Comparison of ENCODE assay signal across 7 mouse cellular contexts in the genomic region with DNA sequence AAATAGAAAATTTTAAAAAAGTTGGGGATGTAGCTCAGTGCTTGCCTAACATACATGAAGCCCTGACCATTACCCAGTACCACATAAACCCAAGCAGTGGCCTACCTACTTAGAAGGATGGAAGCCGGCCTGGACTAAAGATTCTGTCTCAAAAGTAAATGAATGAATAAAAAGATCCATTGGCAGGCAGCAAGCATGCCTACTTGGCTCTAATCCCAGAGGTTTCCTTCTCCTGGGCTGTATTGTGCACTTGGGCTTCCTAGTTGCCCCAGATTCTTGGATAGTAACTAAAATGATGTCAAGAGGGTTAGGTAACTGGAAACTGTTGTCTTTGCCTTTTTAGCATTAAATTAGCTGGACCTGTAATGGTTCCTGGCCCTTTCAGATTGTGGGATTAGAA. TPM values are rescaled to one million over a fixed set of nuclear protein-coding genes. Genes with fewer than 3 reads are reported as not detected.
DNase-seq lines count a peak whose midpoint lies in the region; ATAC-seq lines count a peak whose summit lies in the region.

No protein-coding gene starts in this region.

- no peak for ATAC-seq in stomach, embryonic 15.5 days (ENCODE audit: insufficient read depth, low FRiP score, low read depth)

- H3K36me3 ChIP-seq in forebrain, embryonic 10.5 days (replicated peaks): peaks cover 42% of the 10 kb centered on the region
- H3K36me3 ChIP-seq in limb, embryonic 10.5 days: peaks cover 41% of the 10 kb centered on the region
- H3K36me3 ChIP-seq in stomach, embryonic 15.5 days: peaks cover 9% of the 10 kb centered on the region; the same call in 1 of the 2 replicates

- no peaks in the 10 kb centered on the region for H3K9me3 ChIP-seq in forebrain, embryonic 10.5 days
- H3K9me3 ChIP-seq in limb, embryonic 10.5 days (replicated peaks): no peaks in the 10 kb centered on the region
- H3K9me3 ChIP-seq in stomach, embryonic 15.5 days: no peaks in the 10 kb centered on the region

- no peaks in the 10 kb centered on the region for H3K27me3 ChIP-seq in forebrain, embryonic 10.5 days (ENCODE audit: poor library complexity, severe bottlenecking)
- H3K27me3 ChIP-seq in limb, embryonic 10.5 days (ENCODE audit: low read depth, poor library complexity, severe bottlenecking): no peaks in the 10 kb centered on the region
- H3K27me3 ChIP-seq in stomach, embryonic 15.5 days (replicated peaks): no peaks in the 10 kb centered on the region

- H3K9ac ChIP-seq in stomach, embryonic 15.5 days: no peak overlapping the region

- peaks cover 37% of the 10 kb centered on the region for H3K4me1 ChIP-seq in forebrain, embryonic 10.5 days
- H3K4me1 ChIP-seq in limb, embryonic 10.5 days: peaks cover 33% of the 10 kb centered on the region
- peaks cover 18% of the 10 kb centered on the region for H3K4me1 ChIP-seq in stomach, embryonic 15.5 days

- 5% methylated on average over 1 of the region's 1 CpGs for WGBS in forebrain, embryonic 10.5 days
- WGBS in limb, embryonic 10.5 days: 8% methylated on average over 1 of the region's 1 CpGs
- WGBS in stomach, embryonic 15.5 days: 7% methylated on average over 1 of the region's 1 CpGs

- peak; percentile 12 for DNase-seq in retina, embryonic 14.5 days (ENCODE audit: low spot score)
- no peak for DNase-seq in retina, postnatal 1 day
- no peak for DNase-seq in forebrain, embryonic 10.5 days (ENCODE audit: extremely low spot score, low spot score)
- DNase-seq in limb, embryonic 10.5 days (ENCODE audit: low spot score): no peak
- no peak for DNase-seq in layer of hippocampus, adult 9-10 months (ENCODE audit: low spot score)
- no peak for DNase-seq in thymus, postnatal 25 days

- H3K27ac ChIP-seq in forebrain, embryonic 10.5 days: peak overlapping the region; percentile 95
- H3K27ac ChIP-seq in limb, embryonic 10.5 days: no peak overlapping the region
- H3K27ac ChIP-seq in stomach, embryonic 15.5 days: no peak overlapping the region

- peak overlapping the region; percentile 95 for H3K4me3 ChIP-seq in forebrain, embryonic 10.5 days
- peak overlapping the region; percentile 84 for H3K4me3 ChIP-seq in limb, embryonic 10.5 days
- H3K4me3 ChIP-seq in stomach, embryonic 15.5 days (replicated peaks): peak overlapping the region; percentile 79

- peak overlapping the region; percentile 89 for H3K4me2 ChIP-seq in stomach, embryonic 15.5 days

RNA-seq across cellular contexts. Expression of gene Cnnm3, which starts 1.6 kb away (rescaled TPM):
- 2.9 and 3.0 TPM in 2 replicates for polyA plus RNA-seq in forebrain, embryonic 10.5 days (2016; fragmentation: Nextera tagmentation; extraction: Ambion mirVana)
- 3.6 and 4.5 TPM in 2 replicates for polyA plus RNA-seq in limb, embryonic 10.5 days (2016; fragmentation: Nextera tagmentation; extraction: Ambion mirVana)
- 3.6 and 4.3 TPM in 2 replicates for polyA plus RNA-seq in stomach, embryonic 15.5 days (2015; fragmentation: Nextera tagmentation; extraction: Ambion mirVana)

RNA-seq across cellular contexts. Expression of gene Ankrd23, which starts 23.4 kb away (rescaled TPM):
- 15.3 and 16.5 TPM in 2 replicates for polyA plus RNA-seq in forebrain, embryonic 10.5 days (2016; fragmentation: Nextera tagmentation; extraction: Ambion mirVana)
- 14.3 and 16.8 TPM in 2 replicates for polyA plus RNA-seq in limb, embryonic 10.5 days (2016; fragmentation: Nextera tagmentation; extraction: Ambion mirVana)
- polyA plus RNA-seq in stomach, embryonic 15.5 days (2015; fragmentation: Nextera tagmentation; extraction: Ambion mirVana): 19.5 and 20.5 TPM in 2 replicates

RNA-seq across cellular contexts. Expression of gene Gm42417, which starts 25.9 kb away (rescaled TPM):
- polyA plus RNA-seq in forebrain, embryonic 10.5 days (2016; fragmentation: Nextera tagmentation; extraction: Ambion mirVana): not detected in 2 replicates
- 0.39 TPM in 1 of 2 replicates, not detected in the other for polyA plus RNA-seq in limb, embryonic 10.5 days (2016; fragmentation: Nextera tagmentation; extraction: Ambion mirVana)
- polyA plus RNA-seq in stomach, embryonic 15.5 days (2015; fragmentation: Nextera tagmentation; extraction: Ambion mirVana): not detected in 2 replicates

RNA-seq across cellular contexts. Expression of gene Ankrd39, which starts 33.9 kb away (rescaled TPM):
- 17.9 and 22.2 TPM in 2 replicates for polyA plus RNA-seq in forebrain, embryonic 10.5 days (2016; fragmentation: Nextera tagmentation; extraction: Ambion mirVana)
- 19.5 and 20.3 TPM in 2 replicates for polyA plus RNA-seq in limb, embryonic 10.5 days (2016; fragmentation: Nextera tagmentation; extraction: Ambion mirVana)
- polyA plus RNA-seq in stomach, embryonic 15.5 days (2015; fragmentation: Nextera tagmentation; extraction: Ambion mirVana): 24.9 and 27.2 TPM in 2 replicates

RNA-seq across cellular contexts. Expression of gene Cnnm4, which starts 41.9 kb away (rescaled TPM):
- 14.5 and 15.5 TPM in 2 replicates for polyA plus RNA-seq in forebrain, embryonic 10.5 days (2016; fragmentation: Nextera tagmentation; extraction: Ambion mirVana)
- polyA plus RNA-seq in limb, embryonic 10.5 days (2016; fragmentation: Nextera tagmentation; extraction: Ambion mirVana): 12.7 and 17.5 TPM in 2 replicates
- 17.7 and 17.9 TPM in 2 replicates for polyA plus RNA-seq in stomach, embryonic 15.5 days (2015; fragmentation: Nextera tagmentation; extraction: Ambion mirVana)
